Mouse (Mus musculus): ENCODE data around the gene Serpinb1c.
"Not testable (repeated sequence)": the region's sequence is repeated elsewhere in the genome, so short reads cannot be mapped to it uniquely, and the experiment has no call there.

Gene Serpinb1c

GRCm38 (mm10) chr13:32865591-32865990, 32.4 kb downstream of the Serpinb1c start:
- DNase-seq (ENCODE audit: low read depth, low spot score) = no peak

GRCm38 (mm10) chr13:32864529-32864928, 33.5 kb downstream of the Serpinb1c start:
- DNase-seq (ENCODE audit: low read depth, low spot score) = not testable (repeated sequence)

- DNase-seq (ENCODE audit: low read depth, low spot score) = no peak
Measured at GRCm38 (mm10) chr13:32863456-32863855, 34.6 kb downstream of the Serpinb1c start.

- no peak for DNase-seq (ENCODE audit: low read depth, low spot score)
Measured at GRCm38 (mm10) chr13:32860821-32861220, 37.2 kb downstream of the Serpinb1c start.

- no peak for DNase-seq (ENCODE audit: low read depth, low spot score)
Measured at GRCm38 (mm10) chr13:32853073-32853472, 44.9 kb downstream of the Serpinb1c start.

- DNase-seq (ENCODE audit: low read depth, low spot score) = no peak
Measured at GRCm38 (mm10) chr13:32852539-32852938, 45.5 kb downstream of the Serpinb1c start.

- peak; percentile 73 for DNase-seq (ENCODE audit: low read depth, low spot score)
Measured at GRCm38 (mm10) chr13:32851967-32852366, 46.0 kb downstream of the Serpinb1c start.

GRCm38 (mm10) chr13:32850668-32851404, 47.2 kb downstream of the Serpinb1c start, which contains the start of gene Serpinb1a:
TSS of gene Serpinb1a (minus strand) at chr13:32851185.
- no peak for DNase-seq (ENCODE audit: low read depth, low spot score)

GRCm38 (mm10) chr13:32850156-32850555, 47.9 kb downstream of the Serpinb1c start:
- DNase-seq (ENCODE audit: low read depth, low spot score) = no peak

GRCm38 (mm10) chr13:32849531-32850123, 48.4 kb downstream of the Serpinb1c start:
- DNase-seq (ENCODE audit: low read depth, low spot score) = no peak

- DNase-seq (ENCODE audit: low read depth, low spot score) = no peak
Measured at GRCm38 (mm10) chr13:32849092-32849491, 48.9 kb downstream of the Serpinb1c start.

GRCm38 (mm10) chr13:32846221-32846620, 51.8 kb downstream of the Serpinb1c start:
- no peak for DNase-seq (ENCODE audit: low read depth, low spot score)

- DNase-seq (ENCODE audit: low read depth, low spot score) = no peak
Measured at GRCm38 (mm10) chr13:32841349-32841748, 56.7 kb downstream of the Serpinb1c start.

- no peak for DNase-seq (ENCODE audit: low read depth, low spot score)
Measured at GRCm38 (mm10) chr13:32839314-32839713, 58.7 kb downstream of the Serpinb1c start.

GRCm38 (mm10) chr13:32834513-32834912, 63.5 kb downstream of the Serpinb1c start:
- no peak for DNase-seq (ENCODE audit: low read depth, low spot score)

GRCm38 (mm10) chr13:32833237-32833636, 64.8 kb downstream of the Serpinb1c start:
- DNase-seq (ENCODE audit: low read depth, low spot score) = peak; percentile 16

- DNase-seq (ENCODE audit: low read depth, low spot score) = no peak
Measured at GRCm38 (mm10) chr13:32832776-32833175, 65.2 kb downstream of the Serpinb1c start.

GRCm38 (mm10) chr13:32831505-32832273, 66.3 kb downstream of the Serpinb1c start:
- no peak for DNase-seq (ENCODE audit: low read depth, low spot score)
